Mouse (Mus musculus) myocyte (in vitro differentiated cells): Measurements from ENCODE around the gene Samd4.

Source experiments
- MAX ChIP-seq: IDR thresholded peaks from one replicate; pipeline ENCODE4 v1.6.1; 2011; ENCODE audit warnings: low read depth, mild to moderate bottlenecking, control low read depth
- MYOD1 ChIP-seq, 3 experiments: IDR thresholded peaks; one replicate each; pipeline ENCODE4 v1.6.1; 2011; ENCODE audit warnings: control low read depth in 2 of 3, low read depth in 2 of 3, mild to moderate bottlenecking in 2 of 3, moderate library complexity in 1 of 3; ENCODE audit not compliant: insufficient read length in 2 of 3, control insufficient read depth in 1 of 3
- MYOG ChIP-seq, 3 experiments: IDR thresholded peaks; one replicate each; pipeline ENCODE4 v1.6.1; 2011; ENCODE audit warnings: control low read depth in 2 of 3, low read depth in 2 of 3, mild to moderate bottlenecking in 2 of 3; ENCODE audit not compliant: insufficient read length in 2 of 3, control insufficient read depth in 1 of 3, insufficient read depth in 1 of 3
- POLR2AphosphoS2 ChIP-seq: IDR thresholded peaks from one replicate; pipeline ENCODE4 v1.6.1; 2011; ENCODE audit warnings: low read depth, control low read depth; ENCODE audit not compliant: insufficient read length

DNA sequence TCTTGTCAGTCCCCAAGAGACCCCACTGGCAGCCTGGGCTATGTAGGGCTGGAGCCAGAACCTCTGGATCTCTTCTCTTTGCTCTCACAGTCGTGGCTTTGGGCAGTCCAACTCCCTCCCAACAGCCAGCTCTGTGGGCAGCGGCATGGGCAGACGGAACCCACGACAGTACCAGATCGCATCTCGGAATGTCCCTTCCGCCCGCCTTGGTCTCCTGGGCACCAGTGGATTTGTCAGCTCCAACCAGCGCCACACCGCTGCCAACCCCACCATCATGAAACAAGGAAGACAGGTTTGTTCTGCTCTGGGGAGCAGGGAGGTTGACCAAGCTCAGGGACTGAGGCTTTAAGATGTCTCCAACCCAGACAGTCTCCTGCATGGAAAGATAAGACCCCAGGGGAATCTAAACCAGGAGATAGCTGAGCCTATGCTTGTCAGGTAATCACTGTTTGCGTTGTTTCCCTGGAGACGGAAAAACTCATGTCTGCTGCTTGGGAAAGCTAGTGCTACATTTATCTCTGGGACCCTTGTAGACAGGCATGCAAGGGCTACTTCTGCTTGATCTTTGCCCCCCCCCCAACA, 205.1 kb downstream of the Samd4 start:
- TF ChIP-seq MYOD1 (IDR thresholded peaks at IDR 0.05; ENCODE audit: control insufficient read depth in 1 of 3, insufficient read length in 2 of 3, low read depth in 2 of 3) (no peak), MAX (no peak), MYOG (IDR thresholded peaks at IDR 0.05; ENCODE audit: control insufficient read depth in 1 of 3, insufficient read depth in 1 of 3, insufficient read length in 2 of 3, low read depth in 2 of 3) (no peak), POLR2AphosphoS2 (no peak)
